Mouse (Mus musculus): ENCODE measurements around the gene Zfp526. TPM values are rescaled to one million over a fixed set of nuclear protein-coding genes. Genes with fewer than 3 reads are reported as not detected.
A peak's percentile ranks its signal among the peaks of the same experiment; 100 is the strongest.

Gene Zfp526
- polyA plus RNA-seq, 1 experiment, result 7.7 TPM

DNA sequence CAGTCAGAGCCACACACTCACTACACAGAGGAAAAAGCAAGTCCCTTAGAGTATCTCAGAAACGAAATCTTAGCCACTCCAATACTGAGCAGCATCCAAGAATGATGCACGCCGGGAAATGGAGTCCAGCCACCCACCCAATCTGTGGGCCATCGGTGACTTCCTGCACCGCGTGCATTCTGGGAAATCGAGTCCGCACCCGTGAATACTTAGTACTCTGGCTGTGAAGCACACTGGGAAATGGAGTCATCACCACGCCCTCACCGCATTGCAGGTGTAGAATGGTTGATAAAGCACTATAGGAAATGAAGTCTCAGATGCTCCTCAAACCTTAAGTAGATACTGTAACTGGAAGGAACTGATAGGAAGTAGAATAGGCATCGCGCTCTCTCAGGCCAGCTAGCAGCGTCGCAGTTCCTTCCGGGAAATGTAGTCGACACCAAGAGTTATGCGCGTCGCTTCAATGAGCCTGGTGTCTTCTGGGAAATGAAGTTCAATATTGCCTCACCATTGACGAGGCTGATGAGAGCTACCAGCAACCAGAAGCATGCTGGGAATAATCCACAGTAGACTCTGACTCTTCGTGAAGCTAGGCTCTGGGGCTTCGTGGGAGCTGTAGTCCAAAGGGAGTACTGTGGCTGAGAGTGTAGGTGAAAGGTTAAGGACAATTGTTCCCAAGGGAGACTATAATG is 16.9 kb downstream of the Zfp526 start:
- DNase-seq (ENCODE audit: extremely low spot score in 1 of 2, low spot score in 1 of 2), result peak; percentile 96

DNA sequence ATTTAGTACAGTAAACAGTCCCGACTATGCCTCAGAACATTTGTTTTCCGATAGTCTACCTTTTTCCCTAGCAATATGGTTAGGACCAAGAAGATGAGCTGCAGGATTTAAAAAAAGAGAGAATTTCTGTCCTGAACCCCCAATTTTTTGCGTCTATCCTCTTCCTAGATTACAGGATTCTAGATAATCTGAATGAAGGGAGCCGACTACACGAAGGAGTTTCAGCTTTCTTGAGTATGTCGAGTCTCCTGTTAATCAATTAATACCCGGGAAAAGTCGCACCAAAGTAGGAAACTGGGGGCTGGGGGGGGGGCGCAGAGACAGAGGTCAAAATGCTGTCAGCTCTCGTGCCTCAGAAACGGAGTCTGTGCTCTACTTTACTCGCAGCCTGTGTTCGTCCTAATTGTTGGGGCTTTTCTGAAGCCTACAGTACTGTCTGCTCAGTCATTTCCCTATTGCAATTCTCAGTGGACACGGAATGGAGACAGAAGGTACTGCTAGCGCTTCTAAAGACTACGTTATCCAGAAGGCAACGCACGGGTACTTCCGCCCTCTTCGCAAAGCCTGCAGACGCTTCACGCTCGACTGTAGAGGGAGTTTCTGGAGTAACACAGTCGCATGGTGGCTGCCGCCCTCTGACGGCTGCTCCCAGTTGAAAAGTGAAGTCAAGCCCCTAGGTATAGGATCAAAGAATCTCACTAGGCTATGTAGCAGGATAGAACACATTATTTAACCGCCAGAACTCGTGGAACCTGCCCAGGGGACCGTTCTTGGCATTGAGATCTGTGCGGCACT is 17.8 kb downstream of the Zfp526 start:
- DNase-seq (ENCODE audit: extremely low spot score in 1 of 2, low spot score in 1 of 2), result peak; percentile 88 to 93

DNA sequence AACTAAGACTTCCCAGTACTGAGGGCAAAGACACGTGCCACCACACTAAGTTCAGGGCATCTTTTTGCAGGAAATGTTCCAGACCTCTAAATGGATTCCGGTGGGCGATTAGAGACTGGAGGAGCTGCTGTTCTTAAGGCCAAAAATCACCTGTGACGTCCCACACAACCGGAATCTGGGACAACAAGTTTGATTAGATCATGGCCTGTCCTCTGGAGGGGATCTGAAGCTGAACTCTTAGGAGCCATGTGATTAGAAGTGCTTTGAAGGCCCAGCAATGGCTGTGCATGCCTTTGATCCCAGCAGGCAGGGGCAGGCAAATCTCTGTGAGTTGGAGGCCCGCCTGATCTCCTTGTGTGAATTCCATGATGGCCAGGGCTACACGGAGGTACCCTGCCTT is 19.4 kb downstream of the Zfp526 start:
- DNase-seq (ENCODE audit: extremely low spot score in 1 of 2, low spot score in 1 of 2), result no peak

DNA sequence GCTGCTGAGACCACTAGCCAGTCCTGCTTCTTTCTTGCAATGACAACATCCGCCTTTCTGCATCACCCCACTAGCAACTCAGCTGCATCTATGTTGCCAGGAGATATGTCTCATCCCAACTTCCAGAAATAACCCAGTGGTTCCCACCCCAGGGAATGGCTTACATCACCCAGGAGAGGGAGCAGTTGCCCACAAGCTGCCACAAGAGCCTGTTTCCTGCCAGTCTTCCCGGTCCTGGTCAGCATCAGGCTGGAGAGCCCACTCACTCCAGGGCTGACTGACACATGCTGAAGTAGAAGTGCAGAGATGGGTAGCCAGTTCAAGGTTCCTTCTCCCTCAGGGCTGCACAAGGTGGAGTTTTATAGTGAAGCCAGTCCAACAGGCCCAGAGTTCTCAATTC is 19.8 kb downstream of the Zfp526 start:
- peak; percentile 87 to 90 for DNase-seq (ENCODE audit: extremely low spot score in 1 of 2, low spot score in 1 of 2)

DNA sequence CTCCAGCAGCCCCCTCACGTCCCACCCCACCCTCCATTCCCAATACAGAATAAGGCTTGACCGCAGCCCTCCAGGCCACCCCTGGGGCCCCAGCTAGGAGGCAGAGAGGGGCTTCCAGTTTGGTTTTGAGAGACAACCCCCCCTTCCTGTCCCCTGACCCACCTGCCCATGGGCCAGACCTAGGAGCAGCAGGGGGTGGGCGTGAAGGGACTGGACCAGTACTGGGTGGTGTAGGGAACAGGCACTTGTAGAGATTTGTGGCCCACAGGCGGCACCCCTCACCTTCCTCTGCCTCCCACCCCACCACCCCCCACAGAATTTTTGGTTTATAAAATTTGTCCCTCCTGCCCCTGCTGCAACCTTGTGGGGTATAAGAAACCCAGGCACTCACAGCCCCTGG is 22.1 kb downstream of the Zfp526 start:
- no peak for DNase-seq (ENCODE audit: extremely low spot score in 1 of 2, low spot score in 1 of 2)

DNA sequence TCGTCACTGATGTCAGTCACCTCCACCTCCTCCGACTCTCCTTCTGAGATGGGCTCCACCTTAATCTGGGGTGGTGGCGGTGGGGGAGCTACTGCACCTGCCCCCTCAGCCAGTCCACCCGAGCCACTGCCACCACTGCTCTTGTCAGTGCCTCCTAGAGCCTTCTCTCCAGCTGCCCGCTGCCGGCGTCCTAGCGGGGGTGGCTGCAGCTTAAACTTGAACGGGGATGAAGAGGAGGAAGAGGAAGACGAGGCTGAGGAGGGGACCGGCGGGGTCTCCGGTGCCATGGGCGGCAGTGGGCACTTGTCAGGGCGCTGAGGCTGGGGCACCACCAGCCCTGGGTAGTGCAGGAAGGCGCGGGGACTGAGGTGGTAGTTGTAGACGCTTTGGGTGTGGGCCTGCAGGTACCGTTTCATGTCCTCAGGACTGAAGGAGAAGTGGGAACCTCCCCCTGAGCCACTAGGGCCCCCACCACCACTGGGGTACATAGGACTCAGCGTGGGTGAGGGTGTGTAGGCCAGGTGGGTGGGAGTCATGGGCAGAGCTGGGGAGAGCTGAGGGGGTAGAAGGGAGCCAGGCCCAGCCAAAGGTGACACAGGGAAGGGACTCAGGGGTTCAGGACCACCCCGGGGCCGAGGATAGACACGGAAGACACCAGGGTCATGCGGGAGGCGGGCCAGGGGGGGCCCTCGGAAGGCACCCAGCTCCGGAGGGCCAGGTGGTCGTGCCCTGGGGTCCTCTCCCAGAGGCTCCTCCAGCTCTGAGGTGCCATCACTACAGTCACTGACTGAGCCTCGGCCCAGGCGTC is 23.5 kb downstream of the Zfp526 start:
- no peak for DNase-seq (ENCODE audit: extremely low spot score in 1 of 2, low spot score in 1 of 2)

DNA sequence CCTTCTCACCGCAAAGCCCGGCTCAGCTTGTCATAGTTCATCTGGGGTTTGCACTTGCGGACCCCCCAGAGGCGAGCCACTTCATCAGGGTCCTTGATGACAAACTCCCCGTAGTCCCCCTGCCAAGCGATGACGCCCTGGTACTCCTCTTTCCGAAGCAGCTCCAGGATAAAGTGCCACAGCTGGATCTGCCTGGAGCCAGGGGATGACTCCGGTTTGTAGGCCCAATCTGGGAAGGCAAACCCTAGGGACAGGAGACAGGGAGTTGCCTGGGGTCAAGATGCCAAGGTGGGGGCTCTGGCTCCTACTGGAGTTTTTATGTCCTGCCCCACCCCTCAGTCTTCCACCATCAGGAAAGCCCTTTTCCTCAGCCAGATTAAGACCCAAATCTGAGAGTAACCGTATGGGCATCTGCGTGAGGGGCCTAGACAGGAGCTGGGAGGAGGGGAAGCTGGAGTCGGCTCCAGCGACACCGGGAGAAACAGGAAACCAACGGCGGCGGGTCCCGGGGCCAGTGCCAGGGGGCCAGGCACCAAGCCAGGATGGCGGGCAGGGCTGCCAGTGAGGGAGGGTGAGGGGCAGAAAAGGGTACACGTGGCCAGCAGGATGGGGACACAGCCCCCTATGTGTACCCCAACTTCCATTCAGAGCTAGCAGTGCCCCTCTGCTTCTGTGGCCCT is 25.0 kb downstream of the Zfp526 start:
- peak in 1 of 2 experiments; percentile 74 for DNase-seq (ENCODE audit: extremely low spot score in 1 of 2, low spot score in 1 of 2)

DNA sequence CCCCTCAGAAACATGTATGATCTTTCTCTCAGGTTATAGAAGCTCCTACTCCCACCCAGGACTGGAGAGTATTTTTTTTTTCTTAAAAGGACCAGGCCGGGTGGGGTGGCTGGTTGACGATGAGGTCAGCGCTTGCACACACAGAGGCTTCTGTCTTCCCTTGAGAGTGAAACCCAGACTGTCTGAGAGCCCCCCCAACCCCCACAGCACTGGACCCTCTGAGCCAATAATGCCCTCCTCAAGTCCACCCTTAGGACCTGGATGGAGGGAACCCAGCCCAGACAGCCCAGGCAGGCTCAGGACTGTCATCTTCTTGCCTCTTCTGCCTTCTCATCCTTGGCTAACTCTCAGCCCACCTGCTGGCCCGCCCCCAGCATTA is 25.5 kb downstream of the Zfp526 start:
- DNase-seq (ENCODE audit: extremely low spot score in 1 of 2, low spot score in 1 of 2), result no peak

DNA sequence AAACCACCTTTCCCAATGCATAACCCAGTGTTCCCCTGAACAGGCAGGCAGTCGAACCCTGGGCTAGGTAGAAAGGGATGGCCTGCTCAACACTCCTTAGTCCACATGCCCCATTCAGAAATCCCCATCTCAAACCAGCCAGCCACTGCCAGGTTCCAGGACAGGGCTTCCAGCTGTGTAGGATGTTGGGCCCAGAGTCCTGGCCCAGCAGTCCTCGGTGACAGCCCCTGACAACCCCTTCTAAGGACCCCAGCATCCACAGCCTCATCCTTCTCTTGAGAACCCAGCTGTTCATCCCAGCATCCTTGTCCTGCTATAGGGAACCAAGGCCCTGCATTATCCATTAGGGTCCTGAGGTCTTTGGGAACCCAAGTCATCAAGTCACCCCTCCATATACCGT is 26.3 kb downstream of the Zfp526 start:
- DNase-seq (ENCODE audit: extremely low spot score in 1 of 2, low spot score in 1 of 2), result no peak

DNA sequence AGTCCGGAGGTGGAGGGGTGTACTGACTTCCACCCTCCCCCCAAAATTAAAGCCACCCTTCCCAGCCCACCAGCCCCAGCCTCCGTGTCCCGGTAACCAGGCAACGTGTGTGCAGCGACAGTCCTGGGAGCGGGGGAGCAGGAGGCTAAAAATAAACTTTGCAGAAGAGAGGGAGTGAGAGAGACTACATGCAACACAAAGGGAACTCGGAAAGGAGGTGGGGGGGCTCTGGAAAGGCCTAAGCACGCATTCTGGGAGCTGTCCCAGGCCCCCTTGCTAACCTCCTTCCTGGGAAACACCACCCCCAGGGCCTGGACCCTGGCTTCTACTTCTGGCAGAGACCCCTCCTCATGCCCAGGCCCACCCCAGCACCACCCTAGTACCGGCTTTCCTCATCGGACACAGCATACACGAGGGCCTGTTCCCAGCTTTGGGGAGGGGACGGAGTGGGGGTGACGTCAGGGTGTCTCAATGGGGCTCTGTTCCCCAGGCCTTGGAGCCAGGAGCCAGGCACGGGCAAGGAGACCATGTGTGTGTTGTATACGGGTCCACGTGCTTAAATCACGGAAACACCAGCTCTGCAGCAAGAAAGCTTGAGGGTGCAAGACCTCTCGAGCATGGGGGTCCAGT is 26.9 kb downstream of the Zfp526 start:
- peak; percentile 80 to 85 for DNase-seq (ENCODE audit: extremely low spot score in 1 of 2, low spot score in 1 of 2)

DNA sequence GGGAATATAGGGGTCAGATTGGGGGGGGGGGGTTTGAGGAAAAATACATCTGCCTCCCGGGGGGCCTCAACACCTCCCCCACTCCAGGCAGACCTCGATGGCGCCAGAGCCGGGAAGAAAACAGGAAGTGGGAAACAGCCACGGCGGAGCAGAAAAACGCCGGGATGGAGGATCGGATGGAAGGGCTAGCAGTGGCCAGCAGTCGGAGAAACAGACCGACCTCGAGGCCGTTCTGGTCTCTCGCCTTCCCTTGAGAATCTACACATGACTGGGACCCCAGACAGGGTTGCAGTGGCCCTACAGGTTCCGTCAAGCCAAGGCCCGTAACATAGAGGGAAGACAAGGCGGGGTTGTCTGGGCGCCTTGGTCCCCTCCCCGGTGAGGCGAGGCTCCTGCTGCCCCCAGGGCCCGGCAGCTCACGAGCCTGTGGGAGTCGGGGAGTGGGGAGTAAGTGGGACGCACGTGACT is 27.7 kb downstream of the Zfp526 start:
- DNase-seq (ENCODE audit: extremely low spot score in 1 of 2, low spot score in 1 of 2), result no peak

DNA sequence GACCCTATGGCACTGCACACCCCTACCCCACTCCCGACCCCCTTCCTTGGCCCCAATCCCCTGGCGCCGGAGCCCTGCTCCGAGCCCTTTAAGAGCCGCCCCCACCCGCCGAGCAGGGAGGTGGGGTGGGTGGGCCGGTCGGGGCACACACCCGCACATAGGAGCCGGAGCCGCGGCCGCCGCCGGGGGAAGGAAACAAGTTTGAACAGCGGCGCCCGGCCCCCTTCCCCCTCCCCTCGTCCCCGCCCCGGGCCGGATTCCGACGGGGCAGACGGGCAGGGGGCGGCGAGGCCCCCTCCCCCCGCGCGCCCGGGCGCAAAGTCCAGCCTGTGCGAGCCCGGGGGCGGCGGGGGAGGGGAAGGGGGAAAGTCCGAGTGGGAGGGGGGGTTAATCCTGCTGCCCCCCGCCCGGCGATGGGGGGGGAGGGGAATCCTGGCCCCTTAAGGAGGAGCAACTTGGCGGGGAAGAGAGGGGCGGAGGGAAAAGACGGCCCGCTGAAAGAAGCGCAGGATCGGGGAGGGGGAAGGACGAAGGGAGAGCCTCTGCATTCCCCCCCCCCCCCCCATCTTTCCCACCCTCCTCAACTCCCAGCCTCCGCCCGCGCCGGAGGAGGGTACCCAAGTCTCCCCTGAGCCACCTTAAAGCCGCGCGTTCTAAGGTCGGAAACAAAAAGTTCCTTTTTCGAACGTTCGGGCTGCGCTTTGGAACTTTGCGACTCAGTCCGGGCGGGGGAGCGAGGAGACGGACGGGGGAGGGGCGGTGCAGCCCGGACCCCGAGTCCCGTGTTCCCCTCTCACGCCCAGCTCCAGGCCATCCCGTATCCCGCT is 28.3 kb downstream of the Zfp526 start:
- DNase-seq (ENCODE audit: extremely low spot score in 1 of 2, low spot score in 1 of 2), result peak in 1 of 2 experiments; percentile 61

DNA sequence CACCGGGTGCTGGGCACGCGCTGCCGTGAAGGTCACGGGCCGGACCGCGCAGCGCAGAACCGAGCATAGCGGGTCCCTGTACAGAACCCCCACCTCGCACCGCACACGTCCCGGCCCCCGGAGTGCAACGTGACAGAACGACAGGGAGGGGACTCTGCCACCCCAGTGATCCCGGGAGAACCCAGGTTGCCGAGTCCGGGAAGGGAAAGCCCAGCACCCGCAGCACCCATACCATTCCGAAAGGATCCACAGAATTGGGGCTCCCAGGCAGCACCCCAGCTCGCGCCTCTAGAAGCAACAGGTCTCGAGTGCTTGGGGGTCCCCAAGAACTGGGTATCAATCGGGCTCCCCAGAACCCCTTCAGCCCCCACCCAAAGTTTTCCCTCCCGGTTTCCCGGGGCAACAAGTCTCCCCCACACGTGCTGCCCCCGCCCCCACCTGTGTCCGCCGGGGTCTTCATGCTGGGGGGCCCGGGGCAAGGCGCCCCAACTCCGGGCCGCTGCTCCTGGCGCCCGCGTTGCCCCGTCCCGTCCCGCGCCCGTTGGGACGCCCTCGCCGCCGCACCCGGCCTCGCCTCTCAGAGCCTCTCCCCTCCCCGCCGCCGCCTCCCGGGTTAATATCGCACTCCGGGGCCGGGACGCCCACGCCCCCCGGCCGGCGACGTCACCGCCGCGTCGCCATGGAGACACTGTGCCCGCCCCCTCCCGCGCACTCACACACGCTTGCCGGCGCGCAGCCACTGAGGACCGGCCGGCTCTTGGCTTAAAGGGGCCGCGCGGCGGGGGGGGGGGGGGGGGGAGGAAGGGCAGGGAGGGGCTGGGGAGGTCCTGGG is 29.1 kb downstream of the Zfp526 start, which contains the start of gene Erf:
Erf (minus strand) TSS at position 621 of the 832 bp plus-strand sequence.
- DNase-seq (ENCODE audit: extremely low spot score in 1 of 2, low spot score in 1 of 2), result peak; percentile 87 to 95

DNA sequence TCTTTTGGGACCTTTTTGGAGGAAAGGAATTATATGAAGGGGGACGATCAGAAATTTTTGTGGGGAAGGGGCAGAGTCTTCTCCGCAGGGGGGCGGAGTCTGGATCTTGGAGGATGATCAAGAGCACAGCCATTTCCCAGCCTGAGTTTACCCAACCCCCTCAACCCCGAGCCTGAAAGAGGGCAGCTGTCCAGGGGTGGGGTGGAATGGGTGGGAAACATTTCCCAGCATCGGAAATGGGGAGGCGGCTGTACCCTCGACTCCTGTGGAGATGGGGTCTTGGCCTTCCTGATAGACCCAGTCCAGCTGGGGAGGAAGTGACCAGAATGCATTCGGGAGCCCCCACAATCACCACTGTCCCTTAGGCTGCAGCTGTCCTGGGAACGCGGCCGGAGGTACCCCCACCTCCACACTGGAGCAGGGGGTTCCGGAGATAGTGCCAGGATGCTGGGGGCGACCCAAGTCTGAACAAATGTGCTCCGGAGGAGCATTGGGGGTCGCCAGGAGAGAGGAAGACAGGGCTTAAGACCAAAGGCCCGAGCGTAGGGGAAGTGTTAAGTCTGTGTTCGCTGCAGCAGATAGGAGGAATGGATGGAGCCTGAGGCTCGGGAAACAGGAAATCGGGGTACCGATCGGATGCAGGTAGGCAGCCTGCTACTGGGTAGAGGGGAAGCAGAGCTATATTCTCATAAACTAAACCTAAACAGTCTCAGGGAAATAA is 30.0 kb downstream of the Zfp526 start:
- no peak for DNase-seq (ENCODE audit: extremely low spot score in 1 of 2, low spot score in 1 of 2)

DNA sequence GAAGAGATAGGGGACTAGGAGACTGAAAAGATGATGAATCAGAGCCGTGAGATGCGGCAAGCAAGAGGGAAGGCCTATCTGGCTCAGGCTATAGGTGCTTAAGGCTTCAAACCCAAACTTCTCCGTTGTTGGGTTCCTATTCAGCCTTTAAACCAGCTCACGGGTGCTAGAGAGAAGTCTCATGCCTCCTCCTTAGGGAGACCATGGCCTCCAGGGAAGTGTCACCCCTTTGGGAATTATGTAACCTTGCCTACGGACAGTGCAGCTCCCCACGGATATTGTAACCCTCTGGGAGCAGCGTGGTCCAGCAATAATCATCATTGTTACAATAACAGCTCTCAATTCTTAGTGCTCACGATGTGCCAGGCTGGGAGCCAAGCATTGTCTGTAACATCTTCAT is 30.6 kb downstream of the Zfp526 start:
- no peak for DNase-seq (ENCODE audit: extremely low spot score in 1 of 2, low spot score in 1 of 2)

DNA sequence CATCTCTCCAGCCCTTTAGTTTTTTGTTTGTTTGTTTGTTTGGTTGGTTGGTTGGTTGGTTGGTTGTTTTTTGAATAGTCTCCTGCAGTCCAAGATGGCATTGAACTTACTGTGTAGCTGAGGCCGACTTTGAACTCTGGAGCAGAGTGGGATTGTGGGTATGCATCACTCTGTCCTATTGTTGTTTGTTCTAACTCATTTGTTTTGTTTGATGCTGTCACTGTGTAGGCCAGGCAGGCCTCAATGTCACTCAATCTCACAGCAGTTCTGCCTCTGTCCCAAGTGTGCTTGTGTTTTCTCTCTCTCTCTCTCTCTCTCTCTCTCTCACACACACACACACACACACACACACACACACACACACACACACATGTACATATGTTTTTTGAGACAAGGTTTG is 40.7 kb downstream of the Zfp526 start:
- DNase-seq (ENCODE audit: extremely low spot score in 1 of 2, low spot score in 1 of 2), result no peak

DNA sequence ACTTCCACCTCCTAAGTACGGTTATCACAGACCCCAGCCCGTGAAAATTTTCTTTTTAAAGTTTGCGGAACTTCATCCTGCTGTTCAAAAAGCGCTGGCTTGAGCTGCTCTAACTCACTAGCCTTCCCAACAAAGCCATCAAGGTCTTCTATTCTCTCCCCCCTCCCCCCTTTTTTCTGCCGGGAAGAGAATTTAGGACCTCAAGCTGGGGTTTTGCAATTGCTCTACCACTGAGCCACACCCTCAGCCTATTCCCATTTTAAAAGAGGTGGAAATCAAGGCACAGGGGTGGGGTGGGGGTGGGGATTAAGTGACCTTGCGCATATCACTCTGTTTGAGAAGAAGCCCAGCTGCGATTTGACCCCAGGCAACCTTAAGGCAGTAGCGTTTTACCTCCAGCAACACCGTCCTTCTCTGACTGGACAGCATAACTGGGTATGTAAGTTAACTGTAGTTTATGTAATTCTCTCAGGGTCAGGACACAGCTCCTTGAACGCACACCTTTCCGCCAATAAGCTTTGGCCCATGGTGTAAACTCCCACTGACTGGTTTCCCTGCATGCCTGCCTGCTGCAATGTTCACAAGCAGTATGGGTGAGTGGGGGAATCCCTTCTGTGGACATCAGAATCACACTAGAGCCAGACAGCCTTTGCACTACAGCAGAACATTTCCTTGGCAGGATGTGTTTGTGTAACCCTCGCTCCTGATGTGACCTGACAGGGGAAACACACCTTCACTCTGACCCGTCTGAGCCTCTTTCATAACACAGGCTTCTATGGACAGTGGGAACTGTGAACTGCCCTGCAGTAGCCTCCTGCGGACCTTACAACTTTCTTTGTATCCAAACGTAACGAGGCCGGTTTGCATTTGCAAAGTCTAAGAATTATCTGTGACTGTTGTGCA is 43.0 kb downstream of the Zfp526 start:
- no peak for DNase-seq (ENCODE audit: extremely low spot score in 1 of 2, low spot score in 1 of 2)
